Mouse (Mus musculus) layer of hippocampus, adult 6 months (tissue): ENCODE results near the gene Prss41. TPM values are rescaled to one million over a fixed set of nuclear protein-coding genes. Genes with fewer than 3 reads are reported as not detected.

ENCODE experiments used
- long read RNA-seq, 2 experiments: library from polyadenylated mRNA; unstranded; transcript quantifications; one replicate each; pipeline ENCODE4 v2.0.0; 2019 to 2020
- microRNA-seq: library from miRNA; unstranded; fragments of <30 nt; microRNA quantifications from one replicate; pipeline ENCODE4 v1.2.0, GENCODE M21; 2020
- polyA plus RNA-seq: library from polyadenylated mRNA; unstranded; fragments of <200 nt; fragmentation: Nextera tagmentation; gene quantifications from 2 replicates; pipeline ENCODE4 v1.2.3, GENCODE M21; 2021

The Prss41 gene
- polyA plus RNA-seq, result 0.08 and 0.48 TPM in 2 replicates
- long read RNA-seq, experiment 1, result 0 reads
- long read RNA-seq, experiment 2, partial matches to known transcripts, result 0 of 1 reads
- long read RNA-seq, experiment 2, other reads (novel, unspliced or antisense), result 1 of 1 reads

GRCm38 (mm10) chr17:23843812-23844273, at the start of gene Prss41, which contains the start of gene Prss32:
TSS of gene Prss41 (minus strand) at chr17:23844172.
TSS of gene Prss32 (plus strand) at chr17:23843855.

GRCm38 (mm10) chr17:23880576-23880975, 36.6 kb upstream of the Prss41 start, which contains the start of the genes Dcpp1 and Dcpp2:
TSS of gene Dcpp1 (plus strand) at chr17:23880876.
TSS of gene Dcpp2 (plus strand) at chr17:23880880.

GRCm38 (mm10) chr17:23867756-23868155, 23.8 kb upstream of the Prss41 start, which contains the start of gene Prss21:
TSS of gene Prss21 (plus strand) at chr17:23868056.

GRCm38 (mm10) chr17:23836006-23836575, 7.9 kb downstream of the Prss41 start, which contains the start of gene Prss33:
TSS of gene Prss33 (minus strand) at chr17:23836056.

GRCm38 (mm10) chr17:23829064-23829619, 14.8 kb downstream of the Prss41 start, which contains the start of gene Elob:
TSS of gene Elob (minus strand) at chr17:23829136.

GRCm38 (mm10) chr17:23790269-23791078, 53.5 kb downstream of the Prss41 start, which contains the start of gene Srrm2:
TSS of gene Srrm2 (plus strand) at chr17:23790532.

Small RNA genes lying within 50 kb of the gene (microRNA-seq; reads per million reads assigned to microRNA genes)
- gene Mir5125, result 1.9 reads per million

Other genes starting within 250 kb of the Prss41 start
- 13.2 and 14.6 TPM in 2 replicates for gene Zfp13, start 244.7 kb downstream of the Prss41 start, polyA plus RNA-seq
- gene Zscan10, start 243.3 kb downstream of the Prss41 start, polyA plus RNA-seq, result 0.08 and 0.20 TPM in 2 replicates
- gene Mmp25, start 198.9 kb downstream of the Prss41 start, polyA plus RNA-seq, result 0.10 and 0.13 TPM in 2 replicates
- gene Bicdl2, start 183.7 kb downstream of the Prss41 start, polyA plus RNA-seq, result not detected in 2 replicates
- 225 and 235 TPM in 2 replicates for gene Hcfc1r1, start 170.6 kb downstream of the Prss41 start, polyA plus RNA-seq
- 8.1 and 9.0 TPM in 2 replicates for gene Thoc6, start 170.3 kb downstream of the Prss41 start, polyA plus RNA-seq
- 3.6 and 6.5 TPM in 2 replicates for gene Tnfrsf12a, start 166.7 kb downstream of the Prss41 start, polyA plus RNA-seq
- gene Cldn6, start 164.9 kb downstream of the Prss41 start, polyA plus RNA-seq, result 0.13 TPM in 1 of 2 replicates, not detected in the other
- 0.15 and 0.95 TPM in 2 replicates for gene Cldn9, start 160.1 kb downstream of the Prss41 start, polyA plus RNA-seq
- gene 1520401A03Rik, start 121.4 kb downstream of the Prss41 start, polyA plus RNA-seq, result not detected in 2 replicates
- 1.6 and 2.2 TPM in 2 replicates for gene Pkmyt1, start 117.8 kb downstream of the Prss41 start, polyA plus RNA-seq
- gene Paqr4, start 103.3 kb downstream of the Prss41 start, polyA plus RNA-seq, result 106 and 116 TPM in 2 replicates
- 0.60 and 0.85 TPM in 2 replicates for gene Kremen2, start 98.3 kb downstream of the Prss41 start, polyA plus RNA-seq
- 256 and 293 TPM in 2 replicates for gene Flywch1, start 72.6 kb downstream of the Prss41 start, polyA plus RNA-seq
- gene Flywch2, start 58.1 kb downstream of the Prss41 start, polyA plus RNA-seq, result 22.4 and 25.0 TPM in 2 replicates
- 297 and 334 TPM in 2 replicates for gene Srrm2, start 53.6 kb downstream of the Prss41 start, polyA plus RNA-seq
- 1,710 and 1,770 TPM in 2 replicates for gene Elob, start 15.0 kb downstream of the Prss41 start, polyA plus RNA-seq
- gene Prss33, start 8.1 kb downstream of the Prss41 start, polyA plus RNA-seq, result not detected in 2 replicates
- not detected in 2 replicates for gene Prss32, start 317 bp downstream of the Prss41 start, polyA plus RNA-seq
- gene Prss21, start 23.9 kb upstream of the Prss41 start, polyA plus RNA-seq, result not detected in 2 replicates
- gene Dcpp1, start 36.7 kb upstream of the Prss41 start, polyA plus RNA-seq, result 0.25 TPM in 1 of 2 replicates, not detected in the other
- gene Dcpp2, start 36.7 kb upstream of the Prss41 start, polyA plus RNA-seq, result not detected in 2 replicates
- gene Dcpp3, start 73.3 kb upstream of the Prss41 start, polyA plus RNA-seq, result not detected in 2 replicates
- gene Sbp, start 97.5 kb upstream of the Prss41 start, polyA plus RNA-seq, result 0.18 and 0.30 TPM in 2 replicates
- gene Sbpl, start 111.1 kb upstream of the Prss41 start, polyA plus RNA-seq, result not detected in 2 replicates
- gene Prss30, start 136.4 kb upstream of the Prss41 start, polyA plus RNA-seq, result 0.21 and 0.34 TPM in 2 replicates
- gene Prss22, start 153.9 kb upstream of the Prss41 start, polyA plus RNA-seq, result 0.25 and 0.28 TPM in 2 replicates
- not detected in 2 replicates for gene Prss27, start 194.0 kb upstream of the Prss41 start, polyA plus RNA-seq
- 28.2 and 31.2 TPM in 2 replicates for gene Kctd5, start 229.3 kb upstream of the Prss41 start, polyA plus RNA-seq